Mouse (Mus musculus) neural tube, embryonic 13.5 days (tissue): Measurements from ENCODE around the gene Bicral. TPM values are rescaled to one million over a fixed set of nuclear protein-coding genes. Genes with fewer than 3 reads are reported as not detected.

Experiments used
- ATAC-seq: fragments of 200-750 bp; cut with Nextera tagmentation; 2 replicates; pipeline ENCODE4 v1.8.0; 2017; ENCODE audit warnings: low read depth, mild to moderate bottlenecking, moderate TSS enrichment, moderate library complexity
- H3K27ac ChIP-seq: fragments of 300-500 bp; sonication (generic); replicated peaks from 2 replicates; pipeline ENCODE4 v1.5.1; 2015; ENCODE audit warnings: moderate library complexity, mild to moderate bottlenecking, inconsistent platforms
- H3K27me3 ChIP-seq: fragments of 300-500 bp; sonication (generic); 2 replicates; pipeline ENCODE4 v1.6.1; 2015; ENCODE audit warnings: mild to moderate bottlenecking, inconsistent platforms
- H3K36me3 ChIP-seq: fragments of 300-500 bp; sonication (generic); 2 replicates; pipeline ENCODE4 v1.6.1; 2015; ENCODE audit warnings: mild to moderate bottlenecking, inconsistent platforms
- H3K4me1 ChIP-seq: fragments of 300-500 bp; sonication (generic); replicated peaks from 2 replicates; pipeline ENCODE4 v1.6.1; 2015; ENCODE audit warnings: inconsistent platforms
- H3K4me2 ChIP-seq: fragments of 300-500 bp; sonication (generic); 2 replicates; pipeline ENCODE4 v1.6.1; 2015; ENCODE audit warnings: inconsistent platforms, mild to moderate bottlenecking, moderate library complexity
- H3K4me3 ChIP-seq: fragments of 300-500 bp; sonication (generic); 2 replicates; pipeline ENCODE4 v1.5.1; 2015; ENCODE audit warnings: mild to moderate bottlenecking, inconsistent platforms
- H3K9ac ChIP-seq: fragments of 300-500 bp; sonication (generic); 2 replicates; pipeline ENCODE4 v1.6.1; 2015; ENCODE audit warnings: moderate library complexity, mild to moderate bottlenecking, inconsistent platforms
- H3K9me3 ChIP-seq: fragments of 300-500 bp; sonication (generic); 2 replicates; pipeline ENCODE4 v1.6.1; 2016; ENCODE audit warnings: inconsistent platforms
- WGBS: fragments of 180-500 bp; shearing (Covaris S2); methylation state at CpG from one replicate; pipeline ENCODE4 v1.1.7; 2015; 5-methylcytosine and 5-hydroxymethylcytosine counted together
- polyA plus RNA-seq: library from polyadenylated mRNA; unstranded; fragments of >200 nt; fragmentation: Nextera tagmentation; extraction: Ambion mirVana; gene quantifications from 2 replicates; pipeline ENCODE4 v1.2.1, GENCODE M21; 2015

The Bicral gene
- 6.5 and 9.4 TPM in 2 replicates for polyA plus RNA-seq

- Histone ChIP-seq H3K4me1 (peaks cover 45% of the 10 kb centered on the region), H3K4me3 (peak within 1 kb of the TSS; percentile 95), H3K9me3 (no peaks in the 10 kb centered on the region), H3K9ac (peak within 1 kb of the TSS; percentile 100), H3K36me3 (no peaks in the 10 kb centered on the region), H3K27ac (peak within 1 kb of the TSS; percentile 100), H3K27me3 (no peaks in the 10 kb centered on the region), H3K4me2 (peak within 1 kb of the TSS; percentile 73)
- under 1% methylated on average over 62 of the region's 65 CpGs for WGBS
- peak; percentile 76 for ATAC-seq
These were observed at the start of gene Bicral for GRCm38 (mm10) chr17:46857903-46858748. Bicral (minus strand) TSS chr17:46858482.

GRCm38 (mm10) chr17:46903876-46904490, 45.7 kb upstream of the Bicral start:
- H3K4me2 ChIP-seq: peak overlapping the region; percentile 19; the same call in 1 of the 2 replicates
- no peak overlapping the region for H3K27ac ChIP-seq
- no peak overlapping the region for H3K4me3 ChIP-seq
- no peaks in the 10 kb centered on the region for H3K36me3 ChIP-seq
- H3K4me1 ChIP-seq: no peaks in the 10 kb centered on the region
- 22% methylated on average over 19 of the region's 19 CpGs for WGBS
- no peak overlapping the region for H3K9ac ChIP-seq
- no peaks in the 10 kb centered on the region for H3K9me3 ChIP-seq
- H3K27me3 ChIP-seq: no peaks in the 10 kb centered on the region
- ATAC-seq: peak; percentile 79

GRCm38 (mm10) chr17:46900941-46901340, 42.7 kb upstream of the Bicral start:
- no peak overlapping the region for H3K4me2 ChIP-seq
- WGBS: 59% methylated on average over 2 of the region's 2 CpGs
- no peaks in the 10 kb centered on the region for H3K9me3 ChIP-seq
- H3K27ac ChIP-seq: no peak overlapping the region
- no peaks in the 10 kb centered on the region for H3K36me3 ChIP-seq
- H3K4me1 ChIP-seq: no peaks in the 10 kb centered on the region; the same call in 1 of the 2 replicates
- no peaks in the 10 kb centered on the region for H3K27me3 ChIP-seq
- no peak overlapping the region for H3K4me3 ChIP-seq
- no peak for ATAC-seq
- no peak overlapping the region for H3K9ac ChIP-seq

- WGBS: 55% methylated on average over 13 of the region's 13 CpGs
These were observed 39.1 kb upstream of the Bicral start for GRCm38 (mm10) chr17:46897221-46897950.

GRCm38 (mm10) chr17:46895426-46895825, 37.1 kb upstream of the Bicral start:
- no peak for ATAC-seq
- Histone ChIP-seq H3K27me3 (no peaks in the 10 kb centered on the region), H3K9me3 (no peaks in the 10 kb centered on the region), H3K4me3 (no peak overlapping the region), H3K4me1 (peaks cover 28% of the 10 kb centered on the region), H3K27ac (no peak overlapping the region), H3K36me3 (0 out of 2 replicates have a peak, but pooled peaks cover 9% of the 10 kb centered on the region), H3K9ac (no peak overlapping the region), H3K4me2 (no peak overlapping the region)
- WGBS: 93% methylated on average over 9 of the region's 9 CpGs

More at GRCm38 (mm10) chr17:46897221-46897950, 39.1 kb upstream of the Bicral start:
- peak; percentile 38; the same call in 1 of the 2 replicates for ATAC-seq
- no peak overlapping the region for H3K4me2 ChIP-seq
- H3K4me3 ChIP-seq: no peak overlapping the region
- peaks cover 17% of the 10 kb centered on the region for H3K4me1 ChIP-seq
- H3K36me3 ChIP-seq: 0 out of 2 replicates have a peak, but pooled peaks cover 5% of the 10 kb centered on the region
- H3K27ac ChIP-seq: no peak overlapping the region
- H3K9me3 ChIP-seq: no peaks in the 10 kb centered on the region
- no peaks in the 10 kb centered on the region for H3K27me3 ChIP-seq
- no peak overlapping the region for H3K9ac ChIP-seq

- H3K4me3 ChIP-seq: peak overlapping the region; percentile 98
- H3K4me1 ChIP-seq: peaks cover 37% of the 10 kb centered on the region
- 0 out of 2 replicates have a peak, but pooled peaks cover 9% of the 10 kb centered on the region for H3K36me3 ChIP-seq
- H3K27me3 ChIP-seq: no peaks in the 10 kb centered on the region
- no peak; the same call in 1 of the 2 replicates for ATAC-seq
- no peaks in the 10 kb centered on the region for H3K9me3 ChIP-seq
- H3K9ac ChIP-seq: peak overlapping the region; percentile 97
- 1% methylated on average over 64 of the region's 64 CpGs for WGBS
- peak overlapping the region; percentile 93 for H3K27ac ChIP-seq
- H3K4me2 ChIP-seq: peak overlapping the region; percentile 93
These were observed 32.7 kb upstream of the Bicral start for GRCm38 (mm10) chr17:46890843-46891594.

GRCm38 (mm10) chr17:46890116-46890815, 32.0 kb upstream of the Bicral start, which contains the start of gene Tbcc:
Tbcc (plus strand) TSS chr17:46890684.
- Histone ChIP-seq H3K36me3 (0 out of 2 replicates have a peak, but pooled peaks cover 9% of the 10 kb centered on the region), H3K27me3 (no peaks in the 10 kb centered on the region), H3K9me3 (no peaks in the 10 kb centered on the region), H3K9ac (peak within 1 kb of the TSS; percentile 97), H3K27ac (peak within 1 kb of the TSS; percentile 99), H3K4me1 (peaks cover 37% of the 10 kb centered on the region), H3K4me2 (peak within 1 kb of the TSS; percentile 93), H3K4me3 (peak within 1 kb of the TSS; percentile 98)
- under 1% methylated on average over 40 of the region's 40 CpGs for WGBS
- peak; percentile 92 for ATAC-seq

GRCm38 (mm10) chr17:46889450-46890084, 31.3 kb upstream of the Bicral start:
- Histone ChIP-seq H3K4me2 (peak overlapping the region; percentile 71), H3K9me3 (no peaks in the 10 kb centered on the region), H3K27me3 (no peaks in the 10 kb centered on the region), H3K36me3 (0 out of 2 replicates have a peak, but pooled peaks cover 9% of the 10 kb centered on the region), H3K4me1 (peaks cover 37% of the 10 kb centered on the region), H3K9ac (peak overlapping the region; percentile 84), H3K4me3 (peak overlapping the region; percentile 98), H3K27ac (peak overlapping the region; percentile 99)
- peak; percentile 68 for ATAC-seq
- under 1% methylated on average over 44 of the region's 44 CpGs for WGBS

GRCm38 (mm10) chr17:46888511-46889212, 30.4 kb upstream of the Bicral start:
- no peak for ATAC-seq
- Histone ChIP-seq H3K9ac (peak overlapping the region; percentile 84), H3K36me3 (0 out of 2 replicates have a peak, but pooled peaks cover 6% of the 10 kb centered on the region), H3K9me3 (no peaks in the 10 kb centered on the region), H3K27me3 (no peaks in the 10 kb centered on the region), H3K27ac (peak overlapping the region; percentile 99), H3K4me2 (peak overlapping the region; percentile 71), H3K4me1 (peaks cover 33% of the 10 kb centered on the region), H3K4me3 (peak overlapping the region; percentile 98)
- WGBS: 40% methylated on average over 16 of the region's 16 CpGs
